Mouse (Mus musculus): Measurements from ENCODE around the gene Tmx2.

DNA sequence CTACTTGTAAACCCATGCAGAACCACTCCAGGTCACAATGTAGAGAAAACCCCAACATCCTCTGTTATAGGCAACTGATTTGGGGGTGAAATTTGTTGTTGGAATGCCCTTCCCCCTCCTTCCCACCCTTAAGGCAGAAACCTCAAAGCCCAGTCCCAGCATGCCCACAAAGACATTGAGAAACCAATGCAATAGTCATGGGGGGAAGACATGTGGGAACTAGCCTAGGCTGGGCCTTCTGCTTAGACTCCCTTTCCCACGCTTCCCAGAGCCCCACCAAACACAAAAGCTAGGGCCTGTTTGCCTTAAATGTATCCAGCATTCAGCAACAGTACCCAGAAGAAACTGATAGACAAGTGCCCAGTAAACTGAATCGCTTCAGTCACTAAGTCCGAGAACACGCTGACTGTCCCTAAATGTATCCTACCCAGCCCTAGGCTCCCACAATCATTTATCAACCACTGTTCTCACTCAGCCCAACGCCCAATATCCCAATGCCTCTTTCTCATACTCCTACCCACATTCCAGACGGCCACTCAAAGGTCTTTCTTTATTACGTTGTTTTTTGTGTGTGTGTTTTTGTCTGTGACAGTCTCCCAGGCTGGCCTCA lies 52.5 kb downstream of the Tmx2 start:
- TF ChIP-seq POLR2A (IDR thresholded peaks at IDR 0.05; ENCODE audit: extremely low read depth, insufficient read depth, low read length) = no peak
- TF ChIP-seq CTCF (IDR thresholded peaks at IDR 0.05; ENCODE audit: low read depth, low read length) = no peak
